ENCODE assay signal across 34 mouse cellular contexts in genomic region chr9:45066735-45067134, GRCm38 (mm10). TPM values are rescaled to one million over a fixed set of nuclear protein-coding genes. Genes with fewer than 3 reads are reported as not detected.
"Had no signal": no experiment of that assay in that cellular context is flagged by ENCODE, and none has a peak within 500 bp of the region (broad histone marks: within the 10 kb centered on the region; RNA-seq: fewer than 3 reads in every experiment).

No protein-coding gene starts in this region.

- H3K9ac ChIP-seq: heart, embryonic 12.5 days; hindbrain, embryonic 12.5 days; hindbrain, embryonic 15.5 days; kidney, embryonic 15.5 days; limb, embryonic 13.5 days; limb, embryonic 15.5 days had no signal

- H3K36me3 ChIP-seq: heart, embryonic 10.5 days; heart, embryonic 12.5 days; hindbrain, embryonic 10.5 days; hindbrain, embryonic 12.5 days; hindbrain, embryonic 15.5 days; kidney, embryonic 15.5 days; limb, embryonic 13.5 days; limb, embryonic 15.5 days had no signal

- H3K27me3 ChIP-seq: hindbrain, embryonic 12.5 days; hindbrain, embryonic 15.5 days; kidney, embryonic 15.5 days; limb, embryonic 13.5 days; limb, embryonic 15.5 days had no signal

- H3K27ac ChIP-seq: gastrocnemius, adult 2 months; heart, embryonic 10.5 days; hindbrain, embryonic 10.5 days; hindbrain, embryonic 12.5 days; hindbrain, embryonic 15.5 days; hindbrain, postnatal 0 days; kidney, embryonic 15.5 days; kidney, postnatal 0 days; limb, embryonic 13.5 days; limb, embryonic 15.5 days had no signal

- ATAC-seq: hindbrain, postnatal 0 days; intestine, embryonic 16.5 days had no signal

- H3K4me1 ChIP-seq: heart, embryonic 10.5 days; heart, embryonic 12.5 days; hindbrain, embryonic 10.5 days; hindbrain, embryonic 12.5 days; hindbrain, embryonic 15.5 days; kidney, embryonic 15.5 days; limb, embryonic 13.5 days; limb, embryonic 15.5 days had no signal

- H3K9me3 ChIP-seq: heart, embryonic 10.5 days; heart, embryonic 12.5 days; hindbrain, embryonic 10.5 days; hindbrain, embryonic 12.5 days; hindbrain, embryonic 15.5 days; kidney, embryonic 15.5 days; limb, embryonic 13.5 days; limb, embryonic 15.5 days had no signal

- H3K4me2 ChIP-seq: heart, embryonic 12.5 days; hindbrain, embryonic 12.5 days; hindbrain, embryonic 15.5 days; kidney, embryonic 15.5 days; limb, embryonic 13.5 days; limb, embryonic 15.5 days had no signal

- DNase-seq: gastrocnemius, adult 2 months; gastrocnemius, postnatal 10 days; gastrocnemius, postnatal 36 days; heart, adult 18-20 months; heart, postnatal 10 days; heart, postnatal 4 days; kidney, adult 11 months; kidney, adult 2 months; kidney, adult 9 months; kidney, postnatal 14 days; kidney, postnatal 36 days; layer of hippocampus, adult 9-11 months; layer of hippocampus, postnatal 36 days; left cerebral cortex, postnatal 4 days had no signal

- H3K4me3 ChIP-seq: gastrocnemius, adult 2 months; heart, embryonic 10.5 days; heart, embryonic 12.5 days; hindbrain, embryonic 10.5 days; hindbrain, embryonic 12.5 days; hindbrain, embryonic 15.5 days; kidney, embryonic 15.5 days; limb, embryonic 13.5 days; limb, embryonic 15.5 days had no signal

RNA-seq across cellular contexts. Expression of gene Jaml, which starts 12.2 kb away (rescaled TPM):
- total RNA-seq: heart, adult 8-10 months; hindbrain, postnatal 0 days had no signal
- polyA plus RNA-seq: hindbrain, embryonic 12.5 days had no signal

RNA-seq across cellular contexts. Expression of gene Scn2b, which starts 50.8 kb away (rescaled TPM):
- total RNA-seq: liver, adult 2 months had no signal
- polyA plus RNA-seq: liver, adult 2 months had no signal

RNA-seq across cellular contexts. Expression of gene Cd3e, which starts 57.3 kb away (rescaled TPM):
- total RNA-seq: gastrocnemius, adult 2 months; gastrocnemius, postnatal 10 days; hindbrain, postnatal 0 days; layer of hippocampus, adult 18-20 months; layer of hippocampus, postnatal 14 days; layer of hippocampus, postnatal 36 days; left cerebral cortex, adult 18-20 months; left cerebral cortex, postnatal 10 days; left cerebral cortex, postnatal 25 days; left cerebral cortex, postnatal 4 days had no signal
- polyA plus RNA-seq: heart, embryonic 10.5 days; heart, embryonic 12.5 days; heart, embryonic 14.5 days; hindbrain, embryonic 10.5 days; hindbrain, embryonic 12.5 days; kidney, embryonic 15.5 days; limb, embryonic 11.5 days; limb, embryonic 13.5 days had no signal
